Mouse (Mus musculus): Measurements from ENCODE around the gene Lao1.
"Not testable (repeated sequence)": the region's sequence is repeated elsewhere in the genome, so short reads cannot be mapped to it uniquely, and the experiment has no call there.

The Lao1 gene

GRCm38 (mm10) chr4:118961141-118961628, at the start of gene Lao1:
Gene Lao1, plus strand, starts transcription at chr4:118961578.
- no peak for DNase-seq (ENCODE audit: low spot score in 2 of 2)

DNA sequence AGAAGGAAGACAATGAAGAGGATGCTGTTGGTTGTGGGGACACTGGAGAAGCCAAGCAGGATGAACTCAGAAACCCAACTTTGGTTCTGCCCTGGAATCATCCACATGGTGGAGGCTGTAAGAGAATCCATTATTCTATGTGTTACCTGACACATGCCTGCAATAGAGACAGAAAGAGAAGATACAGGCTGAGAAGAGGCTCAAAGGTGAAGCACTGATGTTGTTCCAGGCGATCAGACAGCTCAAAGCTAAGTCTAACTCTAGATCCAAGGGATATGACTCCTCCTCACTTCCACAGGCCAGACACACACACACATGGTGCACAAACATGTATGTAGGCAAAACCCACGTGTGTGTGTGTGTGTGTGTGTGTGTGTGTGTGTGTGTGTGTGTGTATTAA, 44.0 kb upstream of the Lao1 start, which contains the start of gene Olfr1329:
Olfr1329 (minus strand) TSS at position 101 of the 400 bp plus-strand sequence.
- not testable (repeated sequence) for DNase-seq (ENCODE audit: low spot score in 2 of 2)

- DNase-seq (ENCODE audit: low spot score in 2 of 2), result not testable (repeated sequence)
These were observed 30.1 kb upstream of the Lao1 start for GRCm38 (mm10) chr4:118931326-118931725.

GRCm38 (mm10) chr4:118938512-118938911, 22.9 kb upstream of the Lao1 start, which contains the start of gene Olfr1328:
Gene Olfr1328, minus strand, starts transcription at chr4:118938612.
- DNase-seq (ENCODE audit: low spot score in 2 of 2), result no peak

- DNase-seq (ENCODE audit: low spot score in 2 of 2), result no peak
These were observed 2.6 kb upstream of the Lao1 start for GRCm38 (mm10) chr4:118958812-118959211.

GRCm38 (mm10) chr4:118967711-118968110, 6.3 kb downstream of the Lao1 start:
- DNase-seq (ENCODE audit: low spot score in 2 of 2), result no peak

DNA sequence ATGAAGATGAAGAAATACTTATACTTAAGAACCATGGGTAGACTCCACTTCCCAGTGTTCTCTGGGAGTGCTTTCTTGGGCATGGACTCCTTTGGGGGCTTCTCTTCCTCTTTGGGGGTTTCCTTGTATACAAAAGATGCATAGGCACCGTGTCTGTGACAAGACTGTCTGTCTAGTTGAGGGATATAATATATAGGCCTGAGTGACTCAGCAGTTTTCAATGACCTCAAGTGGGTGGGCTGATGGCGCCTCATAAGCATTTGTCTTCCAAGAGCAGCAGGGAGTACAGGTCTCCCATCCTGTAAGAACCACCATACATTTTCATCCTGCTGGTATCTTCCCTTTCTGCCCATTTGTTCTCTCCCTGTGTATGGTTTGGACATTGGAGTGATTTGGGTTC, 11.9 kb downstream of the Lao1 start:
- DNase-seq (ENCODE audit: low spot score in 2 of 2), result no peak

- DNase-seq (ENCODE audit: low spot score in 2 of 2), result no peak
These were observed 23.9 kb downstream of the Lao1 start for GRCm38 (mm10) chr4:118985291-118985690.

- no peak for DNase-seq (ENCODE audit: low spot score in 2 of 2)
These were observed 27.2 kb downstream of the Lao1 start for GRCm38 (mm10) chr4:118988535-118988934.

DNA sequence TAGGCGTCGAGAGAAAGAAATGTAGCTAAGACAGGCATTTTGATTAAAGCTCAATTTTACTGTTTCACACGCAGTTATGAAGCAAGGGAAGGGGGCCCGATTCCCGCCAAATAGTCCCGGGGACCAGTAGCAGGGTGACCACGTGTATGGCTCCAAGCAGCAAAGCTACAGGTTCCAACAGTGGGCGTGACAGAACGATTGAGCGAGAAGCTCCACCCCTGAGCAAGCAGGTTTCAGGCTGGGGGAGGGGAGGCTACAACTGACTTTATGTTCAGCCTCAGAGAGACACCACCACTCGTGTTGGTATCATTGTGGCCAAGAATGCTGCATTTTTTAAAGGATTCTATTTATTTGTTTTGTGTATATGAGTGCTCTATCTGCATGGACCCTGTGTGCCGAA, 28.0 kb downstream of the Lao1 start:
- no peak for DNase-seq (ENCODE audit: low spot score in 2 of 2)

- no peak for DNase-seq (ENCODE audit: low spot score in 2 of 2)
These were observed 30.4 kb downstream of the Lao1 start for GRCm38 (mm10) chr4:118991797-118992196.

- no peak for DNase-seq (ENCODE audit: low spot score in 2 of 2)
These were observed 35.8 kb downstream of the Lao1 start for GRCm38 (mm10) chr4:118997127-118997542.

DNA sequence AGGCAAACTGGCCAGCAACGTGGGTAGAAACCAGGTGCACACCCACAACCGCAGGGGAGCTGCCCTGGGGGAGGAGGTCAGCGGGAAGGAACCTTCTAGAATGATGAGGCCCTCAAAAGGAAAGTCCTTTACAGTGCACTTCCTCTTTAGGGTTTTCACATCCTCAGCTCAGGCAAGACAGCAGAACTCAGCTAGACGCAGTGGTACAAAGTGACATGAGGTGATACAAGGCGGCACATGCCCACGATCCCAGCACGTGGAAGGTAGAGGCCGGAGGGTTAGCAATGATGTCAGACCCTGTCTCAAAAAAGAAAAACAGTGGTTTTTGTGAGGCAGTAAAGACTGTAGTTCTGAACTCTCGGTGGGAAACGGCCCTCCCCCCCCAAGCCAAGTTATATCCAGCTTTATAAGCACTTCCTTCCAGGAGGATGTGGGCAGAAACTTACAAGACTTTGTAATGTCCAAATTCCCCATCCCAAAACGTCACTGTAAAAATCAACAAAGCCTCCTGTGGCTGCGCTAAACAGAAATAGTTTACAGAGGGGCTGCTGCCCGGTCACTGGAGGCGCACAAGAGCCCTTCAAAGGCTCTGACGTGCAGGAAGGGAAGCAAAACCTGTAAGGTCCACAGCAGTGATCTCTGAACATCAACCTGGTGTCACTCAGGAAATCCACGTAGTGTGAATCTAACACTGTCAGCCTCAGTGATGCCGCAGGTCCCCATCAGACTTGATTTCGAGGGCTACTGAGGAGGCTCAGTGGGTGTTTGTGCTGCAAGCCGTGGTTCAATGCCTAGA, 38.5 kb downstream of the Lao1 start:
- DNase-seq (ENCODE audit: low spot score in 2 of 2), result no peak

GRCm38 (mm10) chr4:119001696-119002095, 40.3 kb downstream of the Lao1 start:
- no peak for DNase-seq (ENCODE audit: low spot score in 2 of 2)

DNA sequence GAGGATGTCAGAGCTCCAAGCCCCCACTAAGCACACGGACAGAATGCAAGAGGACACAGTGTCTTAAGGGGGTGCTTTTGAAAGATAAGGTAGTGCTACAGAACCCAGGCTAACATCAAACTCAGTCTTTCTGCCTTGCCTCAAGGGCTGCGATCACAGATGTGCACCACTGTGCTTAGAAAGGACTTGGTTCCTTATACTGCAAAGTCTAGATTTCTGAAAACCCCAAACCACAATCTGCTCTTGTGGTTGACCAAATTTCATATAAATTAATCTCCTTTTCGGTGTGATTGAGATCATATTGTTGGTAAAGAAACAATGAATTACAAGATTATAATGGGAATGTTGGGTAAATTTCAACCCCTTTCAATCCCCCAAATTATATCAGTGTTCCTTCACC, 41.1 kb downstream of the Lao1 start:
- DNase-seq (ENCODE audit: low spot score in 2 of 2), result no peak

- no peak for DNase-seq (ENCODE audit: low spot score in 2 of 2)
These were observed 42.8 kb downstream of the Lao1 start for GRCm38 (mm10) chr4:119004178-119004577.

DNA sequence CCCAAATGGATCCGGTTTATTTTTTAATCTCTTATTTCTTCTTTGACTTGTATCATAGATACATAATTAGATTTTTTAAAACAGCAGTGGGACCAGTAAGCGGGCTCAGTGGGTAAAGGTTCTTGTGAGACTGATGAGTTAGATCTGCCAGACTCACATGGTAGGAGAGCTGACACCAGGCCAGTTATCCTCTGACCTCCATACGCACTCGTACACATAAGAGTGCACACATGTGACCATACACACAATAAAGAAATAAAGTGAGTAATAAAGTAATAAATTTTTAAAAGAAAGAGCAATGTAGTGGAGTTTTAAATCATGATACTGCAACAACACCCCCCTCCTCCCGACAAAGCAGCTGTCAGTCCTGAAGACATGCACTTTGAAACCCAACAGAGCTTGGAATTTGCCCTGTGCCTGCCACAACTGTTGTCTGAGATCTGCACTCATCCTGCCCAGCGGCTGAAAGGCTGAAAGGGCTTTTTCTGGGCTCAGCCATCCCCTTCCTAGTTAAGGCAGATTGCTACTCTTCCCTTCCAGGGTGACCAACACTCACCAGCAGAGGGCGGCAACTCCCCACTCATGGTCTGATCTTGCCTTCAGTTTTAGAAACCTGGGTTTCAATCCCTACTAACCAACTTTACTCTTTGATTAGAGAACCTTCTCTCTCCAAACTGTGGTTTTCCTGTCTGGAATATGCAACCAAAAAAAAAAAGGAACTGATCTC, 43.4 kb downstream of the Lao1 start:
- DNase-seq (ENCODE audit: low spot score in 2 of 2), result peak; percentile 63 to 85

- no peak for DNase-seq (ENCODE audit: low spot score in 2 of 2)
These were observed 46.2 kb downstream of the Lao1 start for GRCm38 (mm10) chr4:119007602-119008001.

GRCm38 (mm10) chr4:119008476-119008875, 47.1 kb downstream of the Lao1 start:
- DNase-seq (ENCODE audit: low spot score in 2 of 2), result no peak

GRCm38 (mm10) chr4:119009814-119010213, 48.4 kb downstream of the Lao1 start:
- no peak for DNase-seq (ENCODE audit: low spot score in 2 of 2)

DNA sequence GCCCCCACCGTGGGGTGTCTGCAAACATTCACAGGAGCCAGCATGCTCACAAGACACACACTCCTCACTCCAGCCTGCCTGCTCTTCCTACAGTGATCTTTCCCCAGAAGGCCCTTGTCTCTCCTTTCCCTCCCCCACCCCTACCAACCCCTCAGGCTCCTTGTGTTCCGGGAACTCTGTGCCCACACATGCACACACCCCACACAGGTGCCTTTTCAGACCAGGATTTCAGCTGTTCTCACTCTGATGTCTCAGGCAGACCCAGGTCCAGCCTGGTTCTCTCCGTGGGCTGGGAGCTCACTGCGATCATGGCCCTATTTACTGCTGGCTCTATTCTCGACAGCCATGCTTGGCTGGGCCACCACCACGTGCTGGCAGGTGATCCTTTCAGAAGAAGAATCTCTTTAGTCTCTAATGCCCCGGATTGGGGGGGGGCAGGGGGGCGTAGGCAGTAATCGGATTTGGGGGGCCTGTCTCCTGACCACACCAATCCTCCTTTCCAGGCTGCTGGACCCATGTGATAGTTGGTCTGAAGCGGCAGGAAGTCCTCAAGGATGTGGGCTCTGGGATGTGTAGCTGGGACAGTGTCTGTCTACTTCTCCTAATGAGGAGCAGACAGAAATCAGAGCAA, 49.8 kb downstream of the Lao1 start:
- DNase-seq (ENCODE audit: low spot score in 2 of 2), result no peak

DNA sequence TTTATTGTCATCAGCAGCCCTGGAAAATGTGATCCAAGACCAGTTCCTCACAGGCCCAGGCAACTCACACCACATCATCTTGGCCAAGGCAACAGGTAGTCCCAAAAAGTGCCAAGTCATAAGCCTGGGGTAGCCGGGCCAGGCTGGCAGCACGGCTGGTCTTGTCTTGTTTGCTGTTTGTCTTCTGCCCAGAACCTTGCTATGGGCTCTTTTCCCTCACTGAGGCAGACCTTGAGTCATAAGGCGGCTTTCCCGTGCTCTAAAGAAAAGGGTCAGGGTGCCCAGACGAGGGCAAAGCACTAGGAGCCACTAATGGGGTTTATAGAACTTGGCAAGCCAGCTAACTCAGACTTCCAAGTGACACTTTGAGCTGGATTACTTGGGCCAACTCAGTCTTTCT, 51.7 kb downstream of the Lao1 start:
- no peak for DNase-seq (ENCODE audit: low spot score in 2 of 2)
